Mouse (Mus musculus): ENCODE data around the gene Gm10799.
"Not testable (repeated sequence)": the region's sequence is repeated elsewhere in the genome, so short reads cannot be mapped to it uniquely, and the experiment has no call there.

DNA sequence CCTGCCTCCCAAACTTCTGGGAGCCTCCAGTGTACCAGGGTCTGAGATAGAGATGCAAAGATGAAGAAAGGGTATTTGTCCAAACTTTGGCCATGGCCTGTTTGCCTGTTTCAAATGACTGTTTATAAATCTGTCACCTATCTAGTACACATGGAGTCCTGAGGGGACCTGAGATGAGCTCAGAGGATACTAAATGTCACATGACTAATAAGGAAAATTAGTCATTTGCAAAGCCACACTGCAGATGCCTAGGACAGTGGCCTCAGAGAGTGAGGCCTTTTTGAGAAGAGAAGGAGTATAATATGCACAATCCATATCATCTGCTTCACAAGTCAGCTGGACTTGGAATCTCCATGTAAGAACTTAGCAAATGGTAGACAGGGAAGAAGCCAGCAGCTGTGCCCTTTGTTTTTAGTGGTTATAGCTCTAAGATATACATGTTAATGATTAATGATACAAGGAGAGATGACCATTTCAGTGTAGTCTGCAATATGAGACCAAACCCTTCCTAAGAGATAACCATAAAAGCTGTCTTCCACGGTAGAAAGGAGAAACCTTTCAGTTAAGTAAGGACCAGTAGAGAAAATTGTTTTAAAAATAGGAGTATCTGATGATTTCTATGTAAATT lies 42.9 kb upstream of the Gm10799 start:
- TF ChIP-seq CTCF (IDR thresholded peaks at IDR 0.05; ENCODE audit: borderline replicate concordance, insufficient read depth, low read length); POLR2A (IDR thresholded peaks at IDR 0.05; ENCODE audit: low read depth, low read length): not testable (repeated sequence)
